ENCODE assay signal across 13 mouse cellular contexts in the genomic region with DNA sequence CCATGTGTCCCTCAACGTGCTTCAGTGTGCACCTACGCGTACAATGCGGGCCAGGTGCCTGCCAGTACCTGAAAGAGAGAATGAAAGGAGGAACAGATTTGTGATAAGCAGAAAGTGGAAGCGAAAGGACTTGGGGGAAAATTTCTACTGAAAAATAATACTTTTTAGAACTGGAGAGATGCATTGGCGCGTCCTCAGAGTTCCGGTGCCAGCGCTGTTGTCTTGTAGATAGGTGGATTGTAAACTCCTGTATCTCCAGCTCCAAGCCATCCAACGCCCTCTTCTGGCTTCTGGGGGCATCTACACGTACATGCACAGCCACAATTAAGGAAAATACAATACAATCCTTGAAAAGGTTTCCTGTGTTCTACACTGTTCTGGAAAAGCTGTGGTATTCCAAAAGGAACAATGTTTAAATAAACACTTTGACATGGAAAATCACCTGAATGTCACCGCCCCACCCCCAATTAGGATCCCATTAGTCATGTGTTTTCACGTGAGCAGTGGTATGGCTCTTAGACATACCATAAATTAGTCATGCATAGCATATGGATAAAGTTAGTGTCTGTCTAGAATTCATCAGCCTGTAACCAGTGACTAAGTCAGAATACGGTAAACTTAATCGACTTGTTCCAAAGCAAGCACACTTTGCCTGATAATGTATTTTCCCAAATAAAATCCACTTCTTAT.
A peak's percentile ranks its signal among the peaks of the same experiment; 100 is the strongest.
DNase-seq lines count a peak whose midpoint lies in the region; ATAC-seq and TF ChIP-seq lines count a peak whose summit lies in the region.
"Had no signal": no experiment of that assay in that cellular context is flagged by ENCODE, and none has a peak within 500 bp of the region (broad histone marks: within the 10 kb centered on the region; RNA-seq: fewer than 3 reads in every experiment).

No protein-coding gene starts in this region.

- H3K27ac ChIP-seq in kidney, postnatal 0 days = no peak overlapping the region
- H3K27ac ChIP-seq in kidney, embryonic 14.5 days (ENCODE audit: low read depth, low read length) = no peak overlapping the region
- no peak overlapping the region for H3K27ac ChIP-seq in MEL (ENCODE audit: control insufficient read depth, low read depth, low read length)
- no peak overlapping the region for H3K27ac ChIP-seq in gastrocnemius, adult 2 months
- H3K27ac ChIP-seq: forebrain, embryonic 13.5 days; kidney, embryonic 15.5 days had no signal

- H3K79me2 ChIP-seq in MEL (ENCODE audit: control insufficient read depth, insufficient read depth, low read length, poor library complexity) = no peaks in the 10 kb centered on the region

- H3K9ac ChIP-seq in kidney, postnatal 0 days (ENCODE audit: low read depth, low read length) = no peak overlapping the region
- no peak overlapping the region for H3K9ac ChIP-seq in kidney, embryonic 14.5 days (ENCODE audit: low read depth, low read length)
- no peak overlapping the region for H3K9ac ChIP-seq in MEL (ENCODE audit: control insufficient read depth, low read depth, low read length, poor library complexity, severe bottlenecking)
- H3K9ac ChIP-seq: forebrain, embryonic 13.5 days; kidney, embryonic 15.5 days; lung, embryonic 14.5 days had no signal

- no peaks in the 10 kb centered on the region for H3K27me3 ChIP-seq in kidney, postnatal 0 days (ENCODE audit: insufficient read depth, low read length)
- H3K27me3 ChIP-seq in kidney, embryonic 14.5 days (ENCODE audit: control insufficient read depth, insufficient read depth, low read length) = no peaks in the 10 kb centered on the region
- no peaks in the 10 kb centered on the region for H3K27me3 ChIP-seq in MEL (ENCODE audit: control insufficient read depth in 1 of 2, insufficient read depth in 2 of 2, low read length in 2 of 2)
- H3K27me3 ChIP-seq: forebrain, embryonic 13.5 days; kidney, embryonic 15.5 days had no signal

- no peak for TF ChIP-seq EP300 in MEL (IDR thresholded peaks at IDR 0.05; ENCODE audit: low read depth in 1 of 2, low read length in 2 of 2)

- no peak for DNase-seq in kidney, postnatal 0 days (ENCODE audit: low spot score)
- DNase-seq in B cell, adult 2 months = peak; percentile 26 to 31
- DNase-seq in MEL (ENCODE audit: low read depth, low spot score) = no peak
- no peak for DNase-seq in gastrocnemius, postnatal 14 days
- no peak for DNase-seq in layer of hippocampus, postnatal 10 days (ENCODE audit: low spot score in 2 of 2)
- DNase-seq in gastrocnemius, adult 2 months = no peak
- DNase-seq: heart, postnatal 36 days; lung, embryonic 14.5 days; midbrain, embryonic 14.5 days had no signal

- no peak overlapping the region for H3K4me3 ChIP-seq in kidney, postnatal 0 days (replicated peaks; ENCODE audit: low read depth, low read length)
- H3K4me3 ChIP-seq in kidney, embryonic 14.5 days (ENCODE audit: low read length) = no peak overlapping the region
- H3K4me3 ChIP-seq in MEL (ENCODE audit: control insufficient read depth in 1 of 2, insufficient read depth in 1 of 2, low read depth in 2 of 2, low read length in 2 of 2) = no peak overlapping the region
- no peak overlapping the region for H3K4me3 ChIP-seq in gastrocnemius, adult 2 months
- H3K4me3 ChIP-seq: forebrain, embryonic 13.5 days; kidney, embryonic 15.5 days had no signal

- no peak for ATAC-seq in kidney, postnatal 0 days (replicated peaks; ENCODE audit: low FRiP score, low read depth)
- no peak for ATAC-seq in kidney, embryonic 14.5 days (ENCODE audit: low FRiP score, low TSS enrichment)
- peak; percentile 57; the same call in 1 of the 2 replicates for ATAC-seq in neutrophil, adult 5-6 weeks (ENCODE audit: extremely low read depth, insufficient number of reproducible peaks, low FRiP score, poor library complexity, severe bottlenecking)
- ATAC-seq: forebrain, embryonic 13.5 days had no signal

- no peaks in the 10 kb centered on the region for H3K36me3 ChIP-seq in kidney, postnatal 0 days (ENCODE audit: insufficient read depth, low read length)
- H3K36me3 ChIP-seq in kidney, embryonic 14.5 days (ENCODE audit: control insufficient read depth, insufficient read depth, low read length) = no peaks in the 10 kb centered on the region
- peaks cover 0 to 29% of the 10 kb centered on the region in 2 experiments; a peak in 2 of 4 replicates for H3K36me3 ChIP-seq in MEL (ENCODE audit: control insufficient read depth in 1 of 2, insufficient read depth in 2 of 2, low read length in 2 of 2)
- H3K36me3 ChIP-seq: kidney, embryonic 15.5 days had no signal

- TF ChIP-seq POLR2A in MEL (IDR thresholded peaks at IDR 0.05; ENCODE audit: control insufficient read depth in 1 of 2, insufficient read depth in 1 of 2, low read depth in 1 of 2, low read length in 2 of 2, poor library complexity in 1 of 2) = no peak

- TF ChIP-seq CTCF in kidney, postnatal 0 days (IDR thresholded peaks at IDR 0.05; ENCODE audit: low read depth) = peak; percentile 39; the same call in 1 of the 2 replicates
- TF ChIP-seq CTCF in MEL (IDR thresholded peaks at IDR 0.05 in 2 of 3, conservative IDR thresholded peaks at IDR 0.05 in 1 of 3; ENCODE audit: control insufficient read depth in 1 of 3, insufficient read depth in 1 of 3, low read depth in 2 of 3, low read length in 3 of 3, poor library complexity in 1 of 3, severe bottlenecking in 1 of 3) = peak in 2 of 3 experiments; percentile 28 to 37; a peak in 5 of 6 replicates
- TF ChIP-seq CTCF in gastrocnemius, adult 2 months (IDR thresholded peaks at IDR 0.05) = no peak

- 0 out of 2 replicates have a peak, but pooled peaks cover 5% of the 10 kb centered on the region for H3K4me1 ChIP-seq in kidney, postnatal 0 days (replicated peaks; ENCODE audit: insufficient read depth, low read length)
- no peaks in the 10 kb centered on the region for H3K4me1 ChIP-seq in kidney, embryonic 14.5 days (ENCODE audit: control insufficient read depth, insufficient read depth, low read length)
- peaks cover 15 to 26% of the 10 kb centered on the region in 2 experiments for H3K4me1 ChIP-seq in MEL (ENCODE audit: control insufficient read depth in 1 of 2, insufficient read depth in 2 of 2, low read length in 2 of 2)

- intact Hi-C loops in gastrocnemius, postnatal 14 days (cut with DNase I; ENCODE audit: low total_unique reads) = no loop called here
- intact Hi-C loops in gastrocnemius, adult 2 months (cut with DNase I) = no loop called here

- no peak overlapping the region for H3K4me2 ChIP-seq in kidney, postnatal 0 days (ENCODE audit: low read length)
- H3K4me2 ChIP-seq in kidney, embryonic 14.5 days (replicated peaks; ENCODE audit: low read depth, low read length) = no peak overlapping the region
- H3K4me2 ChIP-seq: forebrain, embryonic 13.5 days; kidney, embryonic 15.5 days; lung, embryonic 14.5 days had no signal

- no peaks in the 10 kb centered on the region for H3K9me3 ChIP-seq in kidney, postnatal 0 days (replicated peaks; ENCODE audit: low read length)
- no peaks in the 10 kb centered on the region for H3K9me3 ChIP-seq in kidney, embryonic 14.5 days (ENCODE audit: control insufficient read depth, low read length)
- H3K9me3 ChIP-seq in MEL (replicated peaks; ENCODE audit: insufficient read depth, low read length) = no peaks in the 10 kb centered on the region
- H3K9me3 ChIP-seq: forebrain, embryonic 13.5 days; kidney, embryonic 15.5 days had no signal

- WGBS in kidney, postnatal 0 days = 78% methylated on average over 15 of the region's 15 CpGs
- WGBS in kidney, embryonic 14.5 days = 81% methylated on average over 15 of the region's 15 CpGs

- peak; percentile 14 for TF ChIP-seq RAD21 in MEL (IDR thresholded peaks at IDR 0.05; ENCODE audit: low read depth, low read length)

TF ChIP-seq in MEL, 35 proteins besides CTCF, POLR2A, EP300 and RAD21:
- TF ChIP-seq USF1 (IDR thresholded peaks at IDR 0.05; ENCODE audit: low read depth, low read length) (no peak), BHLHE40 (IDR thresholded peaks at IDR 0.05; ENCODE audit: borderline replicate concordance, low read depth, low read length) (no peak), SMC3 (IDR thresholded peaks at IDR 0.05; ENCODE audit: low read depth, low read length) (peak; percentile 38; the same call in 1 of the 2 replicates), MAX (IDR thresholded peaks at IDR 0.05; ENCODE audit: low read length) (no peak), KAT2A (conservative IDR thresholded peaks at IDR 0.05; ENCODE audit: low read depth, low read length) (no peak)

Comparison
In these comparisons a context has a peak if more than half of its experiments do, and no peak if none do; other contexts are left out.
1. DNase-seq: peak in B cell, adult 2 months (2 of 2); none in kidney, postnatal 0 days (single experiment), MEL (single experiment), gastrocnemius, postnatal 14 days (single experiment), layer of hippocampus, postnatal 10 days (0 of 2) and gastrocnemius, adult 2 months (single experiment).